Mouse (Mus musculus) midbrain, embryonic 14.5 days (tissue): ENCODE results near the gene Slc9a5. TPM values are rescaled to one million over a fixed set of nuclear protein-coding genes. Genes with fewer than 3 reads are reported as not detected.

Source experiments
- ATAC-seq: fragments of 200-750 bp; cut with Nextera tagmentation; 2 replicates; pipeline ENCODE4 v1.8.0; 2017; ENCODE audit warnings: moderate number of reproducible peaks, moderate library complexity; ENCODE audit not compliant: low FRiP score, low TSS enrichment
- DNase-seq: peaks from one replicate; pipeline ENCODE4 v3.0.0-alpha.2; 2015
- H3K27ac ChIP-seq: fragments of 300-500 bp; sonication (generic); replicated peaks from 2 replicates; pipeline ENCODE4 v1.5.1; 2014; ENCODE audit warnings: mild to moderate bottlenecking, low read depth, low read length, moderate library complexity
- H3K27me3 ChIP-seq: fragments of 300-500 bp; sonication (generic); 2 replicates; pipeline ENCODE4 v1.6.1; 2014; ENCODE audit warnings: low read length, control low read depth, mixed read lengths; ENCODE audit not compliant: control insufficient read depth, insufficient read depth
- H3K36me3 ChIP-seq: fragments of 300-500 bp; sonication (generic); 2 replicates; pipeline ENCODE4 v1.6.1; 2014; ENCODE audit warnings: low read length, control low read depth; ENCODE audit not compliant: control insufficient read depth, insufficient read depth
- H3K4me1 ChIP-seq: fragments of 300-500 bp; sonication (generic); 2 replicates; pipeline ENCODE4 v1.6.1; 2014; ENCODE audit warnings: mild to moderate bottlenecking, antibody characterized with exemption, low read length, control low read depth; ENCODE audit not compliant: control insufficient read depth, insufficient read depth
- H3K4me2 ChIP-seq: fragments of 300-500 bp; sonication (generic); 2 replicates; pipeline ENCODE4 v1.6.1; 2014; ENCODE audit warnings: mild to moderate bottlenecking, low read length, moderate library complexity
- H3K4me3 ChIP-seq: fragments of 300-500 bp; sonication (generic); replicated peaks from 2 replicates; pipeline ENCODE4 v1.5.1; 2014; ENCODE audit warnings: low read depth, low read length
- H3K9ac ChIP-seq: fragments of 300-500 bp; sonication (generic); replicated peaks from 2 replicates; pipeline ENCODE4 v1.6.1; 2014; ENCODE audit warnings: mild to moderate bottlenecking, low read length, moderate library complexity
- H3K9me3 ChIP-seq: fragments of 300-500 bp; sonication (generic); 2 replicates; pipeline ENCODE4 v1.6.1; 2016; ENCODE audit warnings: low read length, control low read depth, mixed read lengths; ENCODE audit not compliant: control insufficient read depth
- WGBS: fragments of 180-500 bp; shearing (Covaris S2); extraction: QIAGEN DNeasy Blood & Tissue Kit; methylation state at CpG from one replicate; pipeline ENCODE4 v1.1.7; 2014; 5-methylcytosine and 5-hydroxymethylcytosine counted together
- polyA plus RNA-seq: library from polyadenylated mRNA; unstranded; fragments of >200 nt; fragmentation: Nextera tagmentation; extraction: Ambion mirVana; gene quantifications from 2 replicates; pipeline ENCODE4 v1.2.1, GENCODE M21; 2014

Gene Slc9a5
- polyA plus RNA-seq, 1 experiment from 2014 or later, result 8.3 TPM

DNA sequence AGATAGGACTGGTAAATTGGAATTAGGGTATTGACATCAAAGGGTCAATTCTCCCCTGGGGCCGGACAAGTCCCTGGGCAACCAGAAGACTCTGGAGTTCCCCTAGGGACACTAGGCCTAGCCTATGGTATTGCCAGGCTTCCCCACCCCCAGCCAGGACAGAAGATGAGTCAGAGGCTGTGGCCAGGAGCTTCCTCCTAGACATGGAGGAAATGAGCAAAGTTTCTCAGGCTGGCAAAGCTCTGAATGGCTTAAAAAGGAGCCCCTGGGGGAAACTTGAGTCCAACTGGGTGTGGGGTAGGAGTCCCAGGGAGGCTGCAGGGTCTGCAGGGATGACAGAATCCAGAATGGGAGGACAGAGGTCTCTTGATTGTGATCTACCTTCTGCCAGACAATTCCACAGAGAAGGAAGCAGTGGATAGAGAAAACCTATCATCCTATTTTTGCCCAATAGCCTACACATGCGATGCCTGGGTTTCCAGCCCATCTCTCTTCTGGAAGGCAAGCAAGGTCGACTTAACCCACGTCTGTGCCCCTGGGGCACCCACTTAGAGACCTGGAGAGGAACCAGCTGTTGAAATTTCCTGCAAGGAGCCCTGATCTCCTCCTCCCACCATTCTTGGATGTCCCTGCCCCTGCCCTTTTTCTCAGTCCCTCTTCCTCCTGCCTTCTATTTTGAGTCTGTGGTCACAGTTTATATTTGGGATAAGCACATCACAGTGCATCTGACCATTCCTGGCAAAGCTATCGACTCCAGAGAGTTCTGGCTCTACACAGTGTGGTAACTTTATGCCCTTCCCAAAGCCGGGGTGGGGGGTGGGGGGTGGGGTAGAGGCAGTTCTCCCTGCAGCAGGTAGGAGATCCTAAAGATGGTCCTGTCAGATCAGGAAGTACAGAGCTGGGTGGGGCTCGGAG, 3.3 kb upstream of the Slc9a5 start:
- H3K27ac ChIP-seq, result no peak overlapping the region
- peaks cover 25% of the 10 kb centered on the region for H3K4me1 ChIP-seq
- DNase-seq (no peak), ATAC-seq (no peak)
- no peak overlapping the region for H3K4me2 ChIP-seq
- no peaks in the 10 kb centered on the region for H3K36me3 ChIP-seq
- H3K9me3 ChIP-seq, result no peaks in the 10 kb centered on the region
- no peaks in the 10 kb centered on the region; the same call in 1 of the 2 replicates for H3K27me3 ChIP-seq
- 78% methylated on average over 7 of the region's 7 CpGs for WGBS
- no peak overlapping the region for H3K4me3 ChIP-seq
- H3K9ac ChIP-seq, result no peak overlapping the region

DNA sequence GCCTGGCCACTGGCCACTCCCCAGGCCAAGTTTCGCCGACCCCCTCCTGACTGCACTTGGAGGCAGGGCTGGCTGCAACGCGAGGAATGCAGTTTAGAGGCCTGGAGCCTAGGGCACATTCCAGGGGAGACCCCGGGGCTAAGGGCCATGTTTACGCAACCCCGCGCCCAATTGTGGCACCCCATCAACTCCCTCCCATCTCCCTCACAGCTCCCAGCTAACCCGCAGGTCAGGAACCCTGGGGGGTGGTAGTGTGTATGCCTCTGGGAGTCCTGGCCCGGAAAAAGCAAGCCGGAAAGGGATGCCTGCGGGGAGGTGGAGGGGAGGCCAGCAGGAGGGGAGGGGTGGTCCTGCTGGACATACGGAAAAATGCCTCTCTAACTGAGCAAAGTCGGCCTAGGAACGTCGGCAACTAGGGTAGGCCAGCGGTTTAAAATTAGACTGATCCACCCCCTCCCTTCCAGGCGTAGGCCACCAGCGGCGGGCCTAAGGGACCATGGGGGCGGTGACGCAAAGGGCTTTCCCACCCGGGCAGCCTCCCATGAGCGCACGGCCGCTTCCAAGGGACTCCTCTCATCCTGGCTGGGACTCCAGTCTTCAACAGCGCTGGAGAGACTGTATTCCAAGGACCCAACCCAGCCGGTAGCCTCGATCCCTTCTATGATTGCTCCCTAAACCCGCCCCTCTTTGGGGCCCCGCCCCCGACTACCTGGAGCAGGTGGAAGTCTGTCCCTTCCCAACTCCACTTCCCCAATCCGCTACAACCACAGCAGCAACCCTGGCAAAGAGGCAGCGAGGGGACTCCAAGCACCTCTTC, 1.8 kb upstream of the Slc9a5 start:
- no peaks in the 10 kb centered on the region; the same call in 1 of the 2 replicates for H3K27me3 ChIP-seq
- H3K9ac ChIP-seq, result peak overlapping the region; percentile 2; the same call in 1 of the 2 replicates
- ATAC-seq, result peak; percentile 2; the same call in 1 of the 2 replicates
- WGBS, result 2% methylated on average over 34 of the region's 34 CpGs
- peaks cover 28% of the 10 kb centered on the region for H3K4me1 ChIP-seq
- peak; percentile 17 for DNase-seq
- peak overlapping the region; percentile 91 for H3K4me2 ChIP-seq
- no peaks in the 10 kb centered on the region for H3K36me3 ChIP-seq
- no peaks in the 10 kb centered on the region for H3K9me3 ChIP-seq
- no peak overlapping the region for H3K27ac ChIP-seq
- H3K4me3 ChIP-seq, result peak overlapping the region; percentile 68

DNA sequence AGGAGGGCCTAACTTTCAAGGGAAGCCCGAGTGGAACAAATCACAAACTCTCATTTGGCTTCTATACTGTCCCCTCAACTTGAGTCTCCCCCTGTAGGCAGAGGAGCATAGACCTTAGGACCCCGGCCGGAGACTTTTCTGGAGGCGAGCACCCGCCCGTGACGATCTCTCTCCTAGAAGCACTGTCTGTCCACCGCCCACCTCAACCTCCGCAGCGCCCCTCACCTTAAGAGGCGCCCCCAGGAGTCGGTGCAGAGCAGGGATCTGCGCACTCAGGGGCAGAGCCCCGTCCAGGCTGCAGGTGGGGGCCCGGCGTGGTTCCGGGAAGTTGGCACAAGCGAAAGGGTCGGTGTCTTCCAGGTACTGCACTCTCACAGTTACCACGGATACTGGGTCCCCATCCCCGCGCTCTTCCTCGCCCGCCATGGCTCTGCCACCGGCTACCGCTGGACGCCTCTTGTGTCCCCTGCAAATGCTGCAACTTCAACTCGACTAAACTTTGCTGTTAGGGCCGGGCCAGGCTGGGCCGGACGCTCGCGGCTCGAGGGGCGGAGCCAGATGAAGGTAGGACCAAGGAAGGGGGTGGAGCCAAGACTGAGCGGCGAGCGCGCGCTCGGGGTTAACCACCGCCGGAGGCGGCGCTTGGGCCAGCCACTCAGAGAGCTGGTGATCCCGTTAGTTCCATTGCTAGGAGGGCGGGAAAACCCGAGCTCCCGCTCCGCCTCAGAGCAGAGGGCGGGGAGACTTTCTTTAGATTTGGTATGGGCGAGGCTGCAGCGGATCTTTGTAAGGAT, 1.0 kb upstream of the Slc9a5 start, which contains the start of gene Fhod1:
TSS of gene Fhod1 (minus strand) at position 526 of the 794 bp plus-strand sequence.
- Histone ChIP-seq H3K27ac (peak within 1 kb of the TSS; percentile 67), H3K4me2 (peak within 1 kb of the TSS; percentile 91), H3K9ac (peak within 1 kb of the TSS; percentile 80), H3K9me3 (no peaks in the 10 kb centered on the region), H3K27me3 (no peaks in the 10 kb centered on the region; the same call in 1 of the 2 replicates), H3K4me1 (peaks cover 28% of the 10 kb centered on the region), H3K36me3 (no peaks in the 10 kb centered on the region), H3K4me3 (peak within 1 kb of the TSS; percentile 68)
- peak; percentile 95 for DNase-seq
- ATAC-seq, result peak; percentile 86
- under 1% methylated on average over 53 of the region's 53 CpGs for WGBS

DNA sequence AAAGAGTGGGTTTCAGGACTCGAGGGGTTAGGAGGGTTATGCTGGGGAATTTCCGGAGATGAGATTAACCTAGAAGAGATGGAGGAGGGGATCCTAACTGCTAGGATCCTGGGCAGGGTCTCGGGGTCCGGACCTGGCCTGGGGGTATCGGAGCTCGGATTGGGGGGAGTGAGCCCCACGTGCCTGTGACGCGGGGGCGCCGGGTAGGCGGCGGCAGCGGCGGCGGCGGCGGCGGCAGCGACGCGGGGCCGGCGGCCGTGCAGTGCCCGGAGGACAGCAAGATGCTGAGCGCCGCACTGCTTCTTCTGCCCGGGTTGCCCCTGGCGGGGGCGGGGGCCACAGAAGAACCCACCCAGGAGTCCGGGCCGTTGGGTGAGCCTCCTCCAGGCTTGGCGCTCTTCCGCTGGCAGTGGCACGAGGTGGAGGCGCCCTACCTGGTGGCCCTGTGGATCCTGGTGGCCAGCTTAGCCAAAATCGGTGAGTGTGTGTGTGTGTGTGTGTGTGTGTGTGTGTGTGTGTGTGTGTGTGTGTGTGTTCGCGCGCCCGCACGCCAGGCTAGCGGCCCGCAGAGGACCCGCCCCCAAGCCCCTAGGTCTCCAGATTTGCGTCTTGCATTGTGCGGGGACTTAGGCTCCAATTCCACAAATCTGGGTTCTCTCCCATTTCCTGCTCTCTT, 591 bp downstream of the Slc9a5 start:
- ATAC-seq (peak; percentile 52), DNase-seq (peak; percentile 74)
- peak overlapping the region; percentile 67 for H3K27ac ChIP-seq
- peak overlapping the region; percentile 68 for H3K4me3 ChIP-seq
- H3K4me1 ChIP-seq, result peaks cover 28% of the 10 kb centered on the region
- no peaks in the 10 kb centered on the region for H3K36me3 ChIP-seq
- peak overlapping the region; percentile 91 for H3K4me2 ChIP-seq
- H3K27me3 ChIP-seq, result no peaks in the 10 kb centered on the region; the same call in 1 of the 2 replicates
- no peaks in the 10 kb centered on the region for H3K9me3 ChIP-seq
- peak overlapping the region; percentile 80 for H3K9ac ChIP-seq
- under 1% methylated on average over 47 of the region's 48 CpGs for WGBS

DNA sequence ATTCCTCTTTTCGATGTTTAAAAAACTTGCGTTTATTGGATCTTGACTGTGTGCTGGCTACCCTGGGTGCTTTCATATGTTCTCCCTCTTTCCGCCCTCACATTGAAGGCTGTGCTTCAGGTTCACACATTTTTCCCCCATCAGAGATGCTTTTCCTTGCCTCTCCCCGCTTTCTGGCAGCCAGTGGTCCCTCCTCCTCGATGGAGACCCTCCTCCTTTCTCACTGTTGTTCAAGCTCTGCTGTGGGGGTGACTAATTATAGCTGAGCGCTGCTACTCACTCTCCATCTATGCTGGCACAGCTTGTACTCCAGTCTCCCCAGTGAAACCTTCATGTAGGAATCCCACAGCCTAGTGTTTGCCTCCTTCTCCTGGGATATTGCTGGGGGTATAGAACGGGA, 1.5 kb downstream of the Slc9a5 start:
- H3K4me2 ChIP-seq, result peak overlapping the region; percentile 91
- H3K27ac ChIP-seq, result no peak overlapping the region
- H3K9ac ChIP-seq, result peak overlapping the region; percentile 80; the same call in 1 of the 2 replicates
- 40% methylated on average over 7 of the region's 7 CpGs for WGBS
- H3K4me3 ChIP-seq, result peak overlapping the region; percentile 68
- H3K36me3 ChIP-seq, result no peaks in the 10 kb centered on the region
- DNase-seq (peak; percentile 29), ATAC-seq (no peak)
- no peaks in the 10 kb centered on the region for H3K9me3 ChIP-seq
- peaks cover 28% of the 10 kb centered on the region for H3K4me1 ChIP-seq
- no peaks in the 10 kb centered on the region; the same call in 1 of the 2 replicates for H3K27me3 ChIP-seq

DNA sequence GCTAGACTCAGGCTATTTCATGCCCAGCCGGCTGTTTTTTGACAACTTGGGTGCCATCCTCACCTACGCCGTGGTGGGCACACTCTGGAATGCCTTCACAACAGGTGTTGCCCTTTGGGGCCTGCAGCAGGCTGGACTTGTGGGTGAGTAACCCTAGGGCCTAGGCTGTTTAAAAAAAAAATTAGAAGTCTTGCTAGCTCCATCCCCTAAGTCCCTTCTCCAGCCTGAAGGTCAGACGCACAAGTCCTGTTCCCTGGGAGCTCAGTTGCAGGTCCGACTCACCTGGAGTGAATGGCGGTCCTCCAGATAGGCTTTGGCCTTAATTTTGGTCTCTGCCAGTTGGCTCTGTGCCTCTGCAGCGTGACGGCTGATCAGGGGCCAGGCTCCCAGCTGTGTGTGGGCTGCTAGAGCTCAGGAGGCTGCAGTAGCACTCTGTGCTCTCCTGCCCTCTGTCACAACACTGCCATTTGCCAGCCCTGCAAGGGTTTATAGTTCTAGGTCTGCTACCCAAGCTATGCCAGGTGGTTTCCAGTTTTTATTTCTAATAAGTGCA, 5.0 kb downstream of the Slc9a5 start:
- Histone ChIP-seq H3K4me1 (peaks cover 10% of the 10 kb centered on the region), H3K36me3 (peaks cover 25% of the 10 kb centered on the region), H3K27ac (no peak overlapping the region), H3K4me2 (no peak overlapping the region), H3K4me3 (no peak overlapping the region), H3K27me3 (no peaks in the 10 kb centered on the region), H3K9me3 (no peaks in the 10 kb centered on the region), H3K9ac (no peak overlapping the region)
- no peak for ATAC-seq
- WGBS, result 75% methylated on average over 8 of the region's 8 CpGs
- DNase-seq, result no peak

DNA sequence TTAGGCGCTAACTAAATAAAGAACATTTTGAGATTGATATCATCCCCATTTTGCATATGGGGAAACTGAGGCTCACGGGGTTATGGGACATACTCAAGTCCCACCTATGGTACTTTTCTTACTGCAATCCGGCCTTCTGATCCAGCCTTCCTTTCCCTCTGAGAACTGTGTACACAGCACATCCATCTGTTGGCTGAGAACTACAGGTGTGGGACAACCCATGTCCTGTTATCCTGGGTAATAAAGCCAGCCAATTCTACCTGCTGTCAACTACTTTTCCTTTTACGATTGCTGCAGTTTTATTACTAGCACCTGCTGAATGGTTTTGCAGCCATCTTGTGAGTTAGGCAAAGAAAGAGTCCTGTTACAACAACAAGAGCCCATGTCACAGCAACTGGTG, 5.9 kb downstream of the Slc9a5 start:
- ATAC-seq, result no peak
- H3K9ac ChIP-seq, result no peak overlapping the region

More for the DNA sequence above, 5.9 kb downstream of the Slc9a5 start:
- H3K27me3 ChIP-seq, result no peaks in the 10 kb centered on the region
- DNase-seq, result no peak
- no peak overlapping the region for H3K4me3 ChIP-seq
- H3K9me3 ChIP-seq, result no peaks in the 10 kb centered on the region
- peaks cover 25% of the 10 kb centered on the region for H3K36me3 ChIP-seq
- H3K4me1 ChIP-seq, result peaks cover 10% of the 10 kb centered on the region
- H3K27ac ChIP-seq, result no peak overlapping the region
- no peak overlapping the region for H3K4me2 ChIP-seq
- 88% methylated on average over 4 of the region's 4 CpGs for WGBS
